Mouse (Mus musculus) intestine, postnatal 0 days (tissue): ENCODE measurements at regions not wholly inside any gene's neighbourhood (a gene's known extent, or its start where the extent isn't known, plus 50 kb on each side); places are given as distances from the start of the nearest gene placed in this dataset.
"Not testable (repeated sequence)": the region's sequence is repeated elsewhere in the genome, so short reads cannot be mapped to it uniquely, and the experiment has no call there.

Experiments
- ATAC-seq: fragments of 200-750 bp; cut with Nextera tagmentation; 2 replicates; pipeline ENCODE4 v1.8.0; 2017; ENCODE audit warnings: mild to moderate bottlenecking, moderate TSS enrichment, moderate library complexity
- H3K27ac ChIP-seq: fragments of 300-500 bp; sonication (generic); 2 replicates; pipeline ENCODE4 v1.5.1; 2014; ENCODE audit warnings: mild to moderate bottlenecking, low read depth, low read length, moderate library complexity
- H3K27me3 ChIP-seq: fragments of 300-500 bp; sonication (generic); replicated peaks from 2 replicates; pipeline ENCODE4 v1.6.1; 2014; ENCODE audit warnings: low read length, mixed read lengths; ENCODE audit not compliant: control insufficient read depth, insufficient read depth
- H3K36me3 ChIP-seq: fragments of 300-500 bp; sonication (generic); 2 replicates; pipeline ENCODE4 v1.6.1; 2014; ENCODE audit warnings: mild to moderate bottlenecking, moderate library complexity; ENCODE audit not compliant: control insufficient read depth, insufficient read depth
- H3K4me1 ChIP-seq: fragments of 300-500 bp; sonication (generic); replicated peaks from 2 replicates; pipeline ENCODE4 v1.6.1; 2014; ENCODE audit warnings: antibody characterized with exemption, low read length, mixed read lengths; ENCODE audit not compliant: control insufficient read depth, insufficient read depth
- H3K4me2 ChIP-seq: fragments of 300-500 bp; sonication (generic); replicated peaks from 2 replicates; pipeline ENCODE4 v1.6.1; 2014; ENCODE audit warnings: low read depth, mild to moderate bottlenecking, moderate library complexity
- H3K4me3 ChIP-seq: fragments of 300-500 bp; sonication (generic); 2 replicates; pipeline ENCODE4 v1.5.1; 2014; ENCODE audit warnings: low read depth, low read length
- H3K9ac ChIP-seq: fragments of 300-500 bp; sonication (generic); 2 replicates; pipeline ENCODE4 v1.6.1; 2014; ENCODE audit warnings: mild to moderate bottlenecking, low read depth, low read length
- H3K9me3 ChIP-seq: fragments of 300-500 bp; sonication (generic); 2 replicates; pipeline ENCODE4 v1.6.1; 2016; ENCODE audit warnings: mixed run types; ENCODE audit not compliant: control insufficient read depth
- CTCF ChIP-seq: sonication (generic); IDR thresholded peaks from 2 replicates; pipeline ENCODE4 v1.5.1; 2016; ENCODE audit warnings: low read depth, mild to moderate bottlenecking, control low read depth, antibody characterized with exemption, moderate library complexity
- WGBS: fragments of 180-500 bp; shearing (Covaris S2); extraction: QIAGEN DNeasy Blood & Tissue Kit; methylation state at CpG from one replicate; pipeline ENCODE4 v1.1.7; 2014; 5-methylcytosine and 5-hydroxymethylcytosine counted together

DNA sequence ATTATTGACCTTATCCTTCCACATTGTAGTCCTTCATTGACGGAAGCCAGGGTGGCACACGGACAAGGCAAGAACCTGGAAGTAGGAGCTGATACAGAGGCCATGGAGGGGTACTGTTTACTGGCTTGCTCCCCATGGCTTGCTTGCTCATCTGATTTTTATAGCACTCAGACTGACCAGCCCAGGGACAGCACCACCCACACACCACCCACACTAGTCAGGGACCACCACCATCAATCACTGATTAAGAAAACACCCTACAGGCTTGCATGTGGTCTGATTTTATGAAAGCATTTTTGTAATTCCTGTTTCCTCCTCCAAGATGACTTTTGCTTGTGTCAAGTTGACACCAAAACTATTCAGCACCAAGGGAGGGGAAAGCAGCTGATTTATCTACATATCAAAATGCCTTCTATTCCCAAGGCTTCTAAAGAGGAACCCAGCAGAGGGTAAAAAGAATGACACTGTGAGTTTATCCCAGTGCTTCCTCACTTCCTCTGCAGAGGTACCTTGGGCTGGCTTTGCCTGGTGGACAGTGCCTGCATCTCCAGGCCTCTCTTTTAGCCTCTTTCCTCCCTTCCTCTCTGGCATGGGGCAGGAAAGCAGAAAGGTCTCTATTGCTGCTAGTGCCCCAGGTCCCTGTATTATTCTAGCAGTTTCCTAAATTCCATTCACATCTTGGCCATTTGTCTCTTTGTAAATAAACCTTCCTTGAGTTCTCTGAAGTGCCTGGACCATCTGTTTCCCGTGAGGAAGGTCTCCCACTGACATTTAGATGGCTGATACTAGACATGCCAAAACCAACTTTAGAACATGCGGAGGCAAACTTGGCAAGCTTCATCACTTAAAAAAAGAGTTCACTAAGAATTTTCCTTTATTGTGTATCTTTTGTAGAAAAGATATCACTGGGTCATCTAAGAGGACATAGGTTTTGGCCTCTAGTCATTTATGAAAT lies 507.6 kb downstream of the Gja1 start:
- Histone ChIP-seq H3K27ac (no peak overlapping the region), H3K27me3 (no peaks in the 10 kb centered on the region), H3K36me3 (no peaks in the 10 kb centered on the region), H3K4me2 (no peak overlapping the region), H3K9me3 (no peaks in the 10 kb centered on the region), H3K4me1 (no peaks in the 10 kb centered on the region), H3K4me3 (no peak overlapping the region), H3K9ac (no peak overlapping the region)
- WGBS, result 71% methylated on average over 4 of the region's 4 CpGs
- TF ChIP-seq CTCF, result no peak
- no peak for ATAC-seq

DNA sequence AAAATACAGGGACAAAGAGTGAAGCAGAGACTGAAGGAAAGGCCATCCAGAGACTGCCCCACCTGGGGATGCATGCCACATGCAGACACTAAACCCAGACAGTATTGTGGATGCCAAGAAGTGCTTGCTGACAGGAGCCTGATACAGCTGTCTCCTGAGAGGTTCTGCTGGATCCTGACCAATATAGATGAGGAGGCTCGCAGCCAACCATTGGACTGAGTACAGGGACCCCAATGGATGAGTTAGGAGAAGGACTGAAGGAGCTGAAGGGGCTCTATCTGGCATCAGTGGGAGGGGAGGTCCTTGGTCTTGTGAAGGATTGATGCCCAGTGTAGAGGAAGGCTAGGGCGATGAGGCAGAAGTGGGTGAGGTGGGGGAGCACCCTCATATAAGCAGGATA lies 514.4 kb downstream of the Gja1 start:
- H3K27me3 ChIP-seq, H3K27ac ChIP-seq, H3K4me2 ChIP-seq, H3K9ac ChIP-seq, H3K36me3 ChIP-seq, H3K4me1 ChIP-seq, ATAC-seq, H3K9me3 ChIP-seq, H3K4me3 ChIP-seq: not testable (repeated sequence)
- 87% methylated on average over 2 of the region's 2 CpGs for WGBS

DNA sequence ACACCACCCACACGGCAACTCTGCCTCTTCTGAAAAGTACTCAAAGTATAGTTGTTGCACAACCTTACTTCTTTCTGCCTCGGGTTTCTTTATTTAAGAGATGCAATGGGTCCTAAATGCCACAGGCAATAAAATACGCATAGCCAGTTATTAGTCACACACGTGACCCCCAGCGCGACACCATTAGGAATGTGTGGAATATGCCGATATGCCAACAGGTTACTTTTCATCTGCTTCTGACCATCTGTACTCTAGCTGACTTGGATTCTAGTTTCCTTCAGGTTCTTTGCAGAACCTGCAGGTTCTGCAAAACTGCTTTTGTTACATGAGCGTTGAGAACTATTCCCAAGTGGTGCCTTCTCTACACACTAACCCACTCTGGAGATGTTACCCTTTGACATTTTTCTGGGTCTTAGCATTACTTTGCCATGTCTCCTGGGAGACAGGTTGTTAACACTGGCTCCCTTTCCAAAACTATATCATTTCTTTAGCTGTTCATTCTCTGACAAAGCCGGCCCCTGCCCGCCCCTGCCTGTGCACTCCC lies 515.6 kb downstream of the Gja1 start:
- Histone ChIP-seq H3K4me2 (no peak overlapping the region), H3K27me3 (no peaks in the 10 kb centered on the region), H3K9ac (no peak overlapping the region), H3K36me3 (no peaks in the 10 kb centered on the region), H3K4me3 (no peak overlapping the region), H3K27ac (no peak overlapping the region), H3K4me1 (no peaks in the 10 kb centered on the region), H3K9me3 (no peaks in the 10 kb centered on the region)
- 65% methylated on average over 10 of the region's 10 CpGs for WGBS
- ATAC-seq, result no peak
- no peak for TF ChIP-seq CTCF

DNA sequence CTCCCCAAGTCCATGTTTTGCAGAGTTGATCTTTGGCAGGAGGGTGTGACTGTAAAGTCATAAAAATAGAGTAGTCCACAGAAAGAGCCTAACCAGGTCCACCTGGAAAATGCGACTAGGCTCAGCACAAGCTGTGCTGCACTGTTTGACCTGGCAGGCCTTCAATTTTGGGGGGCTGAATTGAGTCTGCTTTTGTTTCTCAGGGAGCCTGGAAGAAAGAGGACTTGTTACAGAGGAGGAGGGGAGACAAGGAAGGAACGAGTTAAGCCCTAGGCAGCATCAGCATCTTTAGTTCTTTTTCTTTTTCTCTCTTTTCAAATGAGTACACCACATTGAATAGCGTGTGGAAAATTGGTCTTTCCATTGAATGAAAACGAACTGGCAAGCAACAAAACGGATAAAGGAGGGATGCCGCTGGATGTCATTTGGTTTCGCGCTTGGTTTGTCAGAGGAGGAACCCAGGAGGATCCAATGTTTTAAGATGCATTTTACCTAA lies 516.1 kb downstream of the Gja1 start:
- H3K4me3 ChIP-seq, result no peak overlapping the region
- H3K27ac ChIP-seq, result no peak overlapping the region
- ATAC-seq, result no peak
- no peak overlapping the region for H3K9ac ChIP-seq
- no peak overlapping the region for H3K4me2 ChIP-seq
- H3K27me3 ChIP-seq, result no peaks in the 10 kb centered on the region
- TF ChIP-seq CTCF, result no peak
- no peaks in the 10 kb centered on the region for H3K4me1 ChIP-seq
- no peaks in the 10 kb centered on the region for H3K9me3 ChIP-seq
- WGBS, result 77% methylated on average over 8 of the region's 8 CpGs
- H3K36me3 ChIP-seq, result no peaks in the 10 kb centered on the region

DNA sequence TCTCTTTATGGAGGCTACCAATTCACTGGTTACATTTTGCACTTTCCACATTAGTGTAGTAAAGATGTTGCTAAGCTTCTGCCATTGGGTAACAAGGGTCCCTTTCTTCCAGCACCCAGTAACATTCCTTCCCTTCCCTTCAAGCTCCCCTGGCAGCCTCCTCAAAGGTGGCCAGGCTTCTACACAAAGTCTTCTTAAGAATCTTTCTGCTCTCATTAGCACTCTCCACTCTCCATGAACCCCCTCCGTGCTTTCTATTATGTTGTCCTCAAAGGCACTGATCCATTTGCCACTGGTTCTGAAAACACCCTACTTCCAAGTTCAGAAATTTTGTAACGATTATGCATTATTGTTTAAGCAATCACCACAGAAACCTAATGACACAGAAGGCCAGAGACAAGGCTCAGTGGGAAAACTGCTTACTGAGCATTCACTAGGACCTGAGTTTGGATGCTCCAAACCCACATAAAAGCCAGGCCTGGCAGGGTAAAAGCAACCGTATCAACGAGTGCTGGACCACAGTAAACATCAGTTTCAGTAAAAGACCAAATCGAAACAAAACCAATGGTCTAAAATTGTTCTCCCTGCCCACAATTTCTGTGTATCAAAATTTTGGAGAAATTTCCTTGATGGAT lies 522.6 kb downstream of the Gja1 start:
- WGBS, result 89% methylated on average over 5 of the region's 5 CpGs
- H3K9me3 ChIP-seq, result no peaks in the 10 kb centered on the region
- H3K4me3 ChIP-seq, result no peak overlapping the region
- H3K4me1 ChIP-seq, result no peaks in the 10 kb centered on the region
- no peak overlapping the region for H3K9ac ChIP-seq
- H3K36me3 ChIP-seq, result no peaks in the 10 kb centered on the region
- no peak for ATAC-seq
- no peaks in the 10 kb centered on the region for H3K27me3 ChIP-seq
- H3K27ac ChIP-seq, result no peak overlapping the region
- no peak for TF ChIP-seq CTCF
- H3K4me2 ChIP-seq, result no peak overlapping the region

DNA sequence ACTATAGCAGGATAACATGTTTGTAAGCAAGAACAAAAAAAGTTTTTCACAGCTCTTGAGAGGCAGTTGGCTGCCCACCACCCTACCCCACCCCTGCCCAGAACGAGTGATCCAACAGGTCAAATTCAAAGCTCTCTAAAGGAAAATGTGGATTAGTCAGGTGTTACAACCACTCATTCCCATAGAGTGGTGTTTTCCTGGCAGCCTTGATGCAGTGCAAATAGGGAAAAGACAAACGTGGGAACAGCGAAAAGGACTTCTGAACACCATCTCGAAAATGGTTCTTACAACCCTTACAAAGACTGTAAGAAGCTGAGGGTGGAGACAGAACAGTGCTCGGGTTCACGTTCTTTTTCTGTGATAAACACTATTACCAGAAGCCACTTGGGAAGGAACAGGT lies 523.8 kb downstream of the Gja1 start:
- no peak overlapping the region for H3K4me2 ChIP-seq
- ATAC-seq, result no peak

More for the DNA sequence above, 523.8 kb downstream of the Gja1 start:
- no peak for TF ChIP-seq CTCF
- Histone ChIP-seq H3K36me3 (no peaks in the 10 kb centered on the region), H3K9me3 (no peaks in the 10 kb centered on the region), H3K4me3 (no peak overlapping the region), H3K9ac (no peak overlapping the region), H3K27me3 (no peaks in the 10 kb centered on the region), H3K27ac (no peak overlapping the region), H3K4me1 (no peaks in the 10 kb centered on the region)
- WGBS, result 72% methylated on average over 6 of the region's 6 CpGs
